Mouse (Mus musculus) T-cell, adult 66 days (primary cell): ENCODE results near the gene Hist1h2ad. TPM values are rescaled to one million over a fixed set of nuclear protein-coding genes. Genes with fewer than 3 reads are reported as not detected.

Experiments
- total RNA-seq, 2 experiments: library from RNA; stranded (reverse); gene quantifications; 3 replicates in 1 of 2; 4 replicates in 1 of 2; pipeline ENCODE4 v1.2.4; 2023

Hist1h2ad gene
- total RNA-seq, 2 experiments from 2014 or later, result 10.0 TPM; not detected in 1

Other genes with a start within 250 kb of the Hist1h2ad start
- gene Zfp322a, start 205.2 kb upstream of the Hist1h2ad start, total RNA-seq, result 10 to 100 TPM; 20.0 to 22.2 TPM
- 10 to 100 TPM; 19.1 to 21.9 TPM for gene Abt1, start 150.5 kb upstream of the Hist1h2ad start, total RNA-seq
- gene Btn1a1, start 108.5 kb upstream of the Hist1h2ad start, total RNA-seq, result not detected
- gene Btn2a2, start 85.5 kb upstream of the Hist1h2ad start, total RNA-seq, result not detected
- 100 to 1,000 TPM; 263 to 347 TPM for gene Hist1h4h, start 43.3 kb upstream of the Hist1h2ad start, total RNA-seq
- 10 to 100 TPM; 25.3 to 89.5 TPM for gene Hist1h2af, start 40.5 kb upstream of the Hist1h2ad start, total RNA-seq
- 10 to 100 TPM; 15.6 to 26.1 TPM for gene Hist1h3g, start 39.0 kb upstream of the Hist1h2ad start, total RNA-seq
- gene Hist1h2bh, start 31.0 kb upstream of the Hist1h2ad start, total RNA-seq, result 10 to 100 TPM in 1 of 2 experiments, 1 to 10 TPM in 1; 7.0 to 13.4 TPM
- 10 to 100 TPM; 62.8 to 92.1 TPM for gene Hist1h3f, start 30.3 kb upstream of the Hist1h2ad start, total RNA-seq
- 100 to 1,000 TPM in 1 of 2 experiments, 10 to 100 TPM in 1; 83.0 to 211 TPM for gene Hist1h4f, start 22.7 kb upstream of the Hist1h2ad start, total RNA-seq
- 10 to 100 TPM in 1 of 2 experiments, 1 to 10 TPM in 1; 7.2 to 15.8 TPM for gene Hist1h1d, start 21.1 kb upstream of the Hist1h2ad start, total RNA-seq
- 100 to 1,000 TPM; 113 to 162 TPM for gene Hist1h3e, start 12.0 kb upstream of the Hist1h2ad start, total RNA-seq
- gene Hist1h2ae, start 3.2 kb upstream of the Hist1h2ad start, total RNA-seq, result 10 to 100 TPM; 10.2 to 27.9 TPM
- 100 to 1,000 TPM; 171 to 249 TPM for gene Hist1h2bg, start 3.0 kb upstream of the Hist1h2ad start, total RNA-seq
- 100 to 1,000 TPM in 1 of 2 experiments, 10 to 100 TPM in 1; 79.7 to 145 TPM for gene Hist1h2bf, start 185 bp upstream of the Hist1h2ad start, total RNA-seq
- gene Hist1h3d, start 1.4 kb downstream of the Hist1h2ad start, total RNA-seq, result 10 to 100 TPM in 1 of 2 experiments, 1 to 10 TPM in 1; 4.9 to 12.6 TPM
- gene Hist1h4d, start 7.2 kb downstream of the Hist1h2ad start, total RNA-seq, result 100 to 1,000 TPM; 122 to 174 TPM
- gene Hist1h2be, start 46.7 kb downstream of the Hist1h2ad start, total RNA-seq, result 10 to 100 TPM; 16.7 to 27.0 TPM
- 100 to 1,000 TPM; 103 to 169 TPM for gene Hist1h1e, start 48.2 kb downstream of the Hist1h2ad start, total RNA-seq
- gene Hist1h2ac, start 109.6 kb downstream of the Hist1h2ad start, total RNA-seq, result 10 to 100 TPM; 10.3 to 12.2 TPM
- 10 to 100 TPM in 1 of 2 experiments, 1 to 10 TPM in 1; 8.2 to 15.2 TPM for gene Hist1h2bc, start 109.8 kb downstream of the Hist1h2ad start, total RNA-seq
- not detected for gene Hist1h1t, start 121.4 kb downstream of the Hist1h2ad start, total RNA-seq
- 100 to 1,000 TPM; 113 to 135 TPM for gene Hist1h4c, start 124.1 kb downstream of the Hist1h2ad start, total RNA-seq
- gene Hfe, start 136.5 kb downstream of the Hist1h2ad start, total RNA-seq, result 1 to 10 TPM; 1.4 to 2.5 TPM
- gene Hist1h1c, start 164.4 kb downstream of the Hist1h2ad start, total RNA-seq, result 100 to 1,000 TPM; 569 to 655 TPM
- 10 to 100 TPM in 1 of 2 experiments, 1 to 10 TPM in 1; 9.0 to 44.3 TPM for gene Hist1h3c, start 171.2 kb downstream of the Hist1h2ad start, total RNA-seq
- 10 to 100 TPM; 34.2 to 89.5 TPM for gene Hist1h2bb, start 172.4 kb downstream of the Hist1h2ad start, total RNA-seq
- 100 to 1,000 TPM in 1 of 2 experiments, 10 to 100 TPM in 1; 38.6 to 105 TPM for gene Hist1h2ab, start 176.7 kb downstream of the Hist1h2ad start, total RNA-seq
- gene Hist1h3b, start 177.9 kb downstream of the Hist1h2ad start, total RNA-seq, result 100 to 1,000 TPM in 1 of 2 experiments, 10 to 100 TPM in 1; 28.4 to 127 TPM
- 100 to 1,000 TPM in 1 of 2 experiments, 10 to 100 TPM in 1; 24.4 to 105 TPM for gene Hist1h4b, start 182.6 kb downstream of the Hist1h2ad start, total RNA-seq
- gene Hist1h4a, start 186.8 kb downstream of the Hist1h2ad start, total RNA-seq, result 100 to 1,000 TPM in 1 of 2 experiments, 10 to 100 TPM in 1; 85.2 to 131 TPM
- gene Hist1h3a, start 188.0 kb downstream of the Hist1h2ad start, total RNA-seq, result 100 to 1,000 TPM; 140 to 197 TPM
- 10 to 100 TPM; 23.6 to 46.7 TPM for gene Hist1h1a, start 189.3 kb downstream of the Hist1h2ad start, total RNA-seq
- gene Trim38, start 195.5 kb downstream of the Hist1h2ad start, total RNA-seq, result not detected
- gene Slc17a2, start 232.6 kb downstream of the Hist1h2ad start, total RNA-seq, result not detected